Mouse (Mus musculus): ENCODE results near the gene Cox7a2l.

- TF ChIP-seq MYOG (IDR thresholded peaks at IDR 0.05; ENCODE audit: control insufficient read depth in 1 of 3, insufficient read depth in 1 of 3, insufficient read length in 2 of 3, low read depth in 2 of 3) (no peak), MAX (IDR thresholded peaks at IDR 0.05; ENCODE audit: low read depth) (no peak), CEBPB (IDR thresholded peaks at IDR 0.05; ENCODE audit: insufficient read depth, poor library complexity, severe bottlenecking) (no peak), TCF12 (IDR thresholded peaks at IDR 0.05; ENCODE audit: insufficient read depth, poor library complexity, severe bottlenecking) (no peak), POLR2AphosphoS2 (IDR thresholded peaks at IDR 0.05; ENCODE audit: insufficient read length, low read depth) (no peak), POLR2A (IDR thresholded peaks at IDR 0.05; ENCODE audit: insufficient read length, low read depth) (no peak), REST (IDR thresholded peaks at IDR 0.05; ENCODE audit: insufficient read depth, insufficient read length) (no peak), USF1 (IDR thresholded peaks at IDR 0.05; ENCODE audit: low read depth) (no peak), E2F4 (IDR thresholded peaks at IDR 0.05; ENCODE audit: insufficient read depth) (no peak), MYOD1 (IDR thresholded peaks at IDR 0.05; ENCODE audit: control insufficient read depth in 1 of 3, insufficient read length in 2 of 3, low read depth in 2 of 3) (no peak), TCF3 (IDR thresholded peaks at IDR 0.05; ENCODE audit: insufficient read length, low read depth) (no peak)
These were observed 59.9 kb downstream of the Cox7a2l start for GRCm38 (mm10) chr17:83457271-83457670.
